Mouse (Mus musculus): ENCODE measurements around the gene Rbm8a.

DNA sequence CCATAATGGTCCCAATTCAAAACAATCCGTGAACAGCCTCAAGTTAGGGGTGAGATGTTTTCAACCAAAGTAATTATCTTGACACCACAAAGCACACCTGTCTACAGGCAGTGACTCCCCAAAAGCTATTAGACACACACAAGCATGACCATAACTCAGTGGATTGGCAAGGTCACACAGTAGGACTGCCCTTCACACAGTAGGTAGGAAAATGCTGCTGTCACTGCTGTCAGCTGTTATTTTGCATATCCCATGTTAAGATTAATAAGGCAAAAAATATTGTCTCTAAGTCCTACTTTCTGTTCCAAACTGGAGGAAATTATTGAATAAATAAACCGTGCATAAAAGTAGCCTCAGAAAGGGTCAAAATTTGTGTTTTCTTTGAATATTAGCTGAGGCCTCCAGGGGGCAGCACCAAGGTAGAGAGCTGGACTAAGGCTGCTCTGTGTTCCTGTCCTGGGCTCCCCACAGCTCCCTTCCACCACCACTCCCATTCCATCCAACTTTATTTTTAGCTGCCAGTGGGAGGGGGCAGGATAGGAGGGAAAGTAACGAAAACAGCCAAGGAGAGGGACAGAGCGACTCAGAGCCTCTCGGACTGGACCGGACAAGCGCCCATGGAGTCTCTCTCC, 15.4 kb downstream of the Rbm8a start, which contains the start of gene Itga10:
- no peak for TF ChIP-seq EP300 (IDR thresholded peaks at IDR 0.05)
- peak; percentile 68 for TF ChIP-seq CTCF (IDR thresholded peaks at IDR 0.05)

All from lung, postnatal 0 days (tissue).